In the genomic region with DNA sequence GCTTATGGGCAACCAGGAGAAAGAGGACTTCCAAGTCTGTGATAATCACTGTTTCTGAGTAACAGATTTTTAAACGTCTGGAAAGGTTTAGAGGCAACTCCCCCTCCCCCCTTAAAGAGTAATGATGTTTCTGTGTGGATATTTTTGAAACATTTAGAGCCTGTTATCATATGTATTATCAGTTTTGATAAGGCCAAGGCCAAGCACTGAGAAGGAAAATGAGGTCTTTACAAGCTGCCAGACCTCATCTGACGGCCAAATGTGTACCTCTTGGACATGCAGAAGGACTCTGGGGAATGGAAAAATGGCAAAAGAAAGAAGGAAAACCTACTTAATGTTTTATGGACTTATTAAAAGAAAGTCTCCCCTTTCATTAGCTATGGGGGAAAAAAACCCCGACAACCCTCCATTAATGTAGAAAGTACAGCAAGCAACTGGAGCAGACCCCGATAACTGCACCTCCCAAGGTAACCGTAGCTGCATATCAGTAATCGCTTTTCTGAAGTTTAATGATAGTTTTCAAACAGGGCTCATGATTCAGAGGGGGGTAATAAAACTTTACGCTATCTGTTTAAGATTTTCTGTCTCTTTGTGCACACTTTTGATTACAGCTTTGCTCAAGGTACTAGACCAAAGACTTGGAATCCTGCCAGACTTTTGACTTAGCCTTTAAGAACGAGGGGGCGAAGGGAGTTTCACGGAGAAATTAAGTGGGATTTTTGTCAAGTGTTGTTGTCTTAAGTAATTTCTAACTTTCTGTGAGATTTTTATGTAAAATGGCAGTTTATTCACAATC, we compare ENCODE assay signal across 27 mouse cellular contexts.
DNase-seq lines count a peak whose midpoint lies in the region; ATAC-seq and TF ChIP-seq lines count a peak whose summit lies in the region.
"Had no signal": no experiment of that assay in that cellular context is flagged by ENCODE, and none has a peak within 500 bp of the region (broad histone marks: within the 10 kb centered on the region; RNA-seq: fewer than 3 reads in every experiment).

No protein-coding gene starts in this region.

- no peaks in the 10 kb centered on the region for H3K9me3 ChIP-seq in hindbrain, postnatal 0 days (ENCODE audit: low read length)
- H3K9me3 ChIP-seq in hindbrain, embryonic 13.5 days: no peaks in the 10 kb centered on the region
- H3K9me3 ChIP-seq: embryonic facial prominence, embryonic 15.5 days; forebrain, embryonic 10.5 days; G1E; heart, embryonic 15.5 days; midbrain, embryonic 15.5 days; neural tube, embryonic 15.5 days had no signal

- H3K9ac ChIP-seq in hindbrain, postnatal 0 days (replicated peaks; ENCODE audit: low read length): no peak overlapping the region
- no peak overlapping the region for H3K9ac ChIP-seq in hindbrain, embryonic 13.5 days
- H3K9ac ChIP-seq: embryonic facial prominence, embryonic 15.5 days; heart, embryonic 15.5 days; liver, embryonic 14.5 days; midbrain, embryonic 15.5 days; neural tube, embryonic 15.5 days had no signal

- H3K4me2 ChIP-seq in hindbrain, postnatal 0 days (ENCODE audit: low read depth, low read length): no peak overlapping the region
- no peak overlapping the region for H3K4me2 ChIP-seq in hindbrain, embryonic 13.5 days
- H3K4me2 ChIP-seq: embryonic facial prominence, embryonic 15.5 days; heart, embryonic 15.5 days; midbrain, embryonic 15.5 days; neural tube, embryonic 15.5 days had no signal

- H3K4me3 ChIP-seq in hindbrain, postnatal 0 days (ENCODE audit: low read length): no peak overlapping the region
- H3K4me3 ChIP-seq in hindbrain, embryonic 13.5 days: no peak overlapping the region
- H3K4me3 ChIP-seq: embryonic facial prominence, embryonic 15.5 days; forebrain, embryonic 10.5 days; heart, embryonic 15.5 days; left cerebral cortex, adult 2 months; midbrain, embryonic 15.5 days; neural tube, embryonic 15.5 days had no signal

- no peak for ATAC-seq in hindbrain, postnatal 0 days
- no peak for ATAC-seq in hindbrain, embryonic 13.5 days (ENCODE audit: low FRiP score)
- ATAC-seq: hindbrain, embryonic 16.5 days; midbrain, embryonic 15.5 days had no signal

- H3K27ac ChIP-seq in hindbrain, postnatal 0 days: no peak overlapping the region
- no peak overlapping the region for H3K27ac ChIP-seq in hindbrain, embryonic 13.5 days
- H3K27ac ChIP-seq: embryonic facial prominence, embryonic 15.5 days; forebrain, embryonic 10.5 days; heart, embryonic 15.5 days; left cerebral cortex, adult 2 months; liver, embryonic 14.5 days; midbrain, embryonic 15.5 days; neural tube, embryonic 15.5 days had no signal

- no peaks in the 10 kb centered on the region for H3K4me1 ChIP-seq in hindbrain, postnatal 0 days (ENCODE audit: insufficient read depth, low read length)
- no peaks in the 10 kb centered on the region for H3K4me1 ChIP-seq in hindbrain, embryonic 13.5 days (replicated peaks)
- H3K4me1 ChIP-seq: forebrain, embryonic 10.5 days; midbrain, embryonic 15.5 days; neural tube, embryonic 15.5 days had no signal

- WGBS in hindbrain, postnatal 0 days: 72% methylated on average over 10 of the region's 10 CpGs
- 80% methylated on average over 10 of the region's 10 CpGs for WGBS in hindbrain, embryonic 13.5 days

- no peaks in the 10 kb centered on the region for H3K36me3 ChIP-seq in hindbrain, postnatal 0 days (ENCODE audit: insufficient read depth, low read length)
- H3K36me3 ChIP-seq in hindbrain, embryonic 13.5 days: no peaks in the 10 kb centered on the region
- H3K36me3 ChIP-seq: embryonic facial prominence, embryonic 15.5 days; forebrain, embryonic 10.5 days; G1E; heart, embryonic 15.5 days; midbrain, embryonic 15.5 days; neural tube, embryonic 15.5 days had no signal

- H3K27me3 ChIP-seq in hindbrain, postnatal 0 days (ENCODE audit: insufficient read depth, low read length): no peaks in the 10 kb centered on the region
- H3K27me3 ChIP-seq in hindbrain, embryonic 13.5 days: no peaks in the 10 kb centered on the region
- H3K27me3 ChIP-seq: embryonic facial prominence, embryonic 15.5 days; heart, embryonic 15.5 days; midbrain, embryonic 15.5 days; neural tube, embryonic 15.5 days had no signal

- TF ChIP-seq CTCF in hindbrain, postnatal 0 days (IDR thresholded peaks at IDR 0.05; ENCODE audit: low read depth): no peak

- DNase-seq in adrenal gland, adult 2 months: peak; percentile 2
- no peak for DNase-seq in adrenal gland, postnatal 36 days
- peak; percentile 27 for DNase-seq in hindbrain, postnatal 0 days (ENCODE audit: low spot score)
- peak; percentile 4 for DNase-seq in testis, postnatal 14 days (ENCODE audit: low spot score)
- DNase-seq in testis, postnatal 10 days (ENCODE audit: low spot score): no peak
- no peak for DNase-seq in adipocyte (ENCODE audit: low spot score)
- no peak for DNase-seq in layer of hippocampus, postnatal 36 days
- DNase-seq: cerebellum, adult 11-12 months; gastrocnemius, postnatal 10 days; heart, adult 18-20 months; heart, postnatal 4 days; kidney, adult 9 months; kidney, postnatal 36 days; left cerebral cortex, postnatal 4 days; lung, postnatal 10 days; right cerebral cortex, postnatal 25 days; thymus, adult 2 months had no signal

Comparison
In these comparisons a context has a peak if more than half of its experiments do, and no peak if none do; other contexts are left out.
1. DNase-seq: peak in adrenal gland, adult 2 months (single experiment), hindbrain, postnatal 0 days (single experiment) and testis, postnatal 14 days (single experiment); none in adrenal gland, postnatal 36 days (0 of 2), testis, postnatal 10 days (single experiment), adipocyte (single experiment) and layer of hippocampus, postnatal 36 days (0 of 2).